Mouse (Mus musculus) midbrain, embryonic 11.5 days (tissue): ENCODE data around the gene Fzd4. TPM values are rescaled to one million over a fixed set of nuclear protein-coding genes. Genes with fewer than 3 reads are reported as not detected.

Source experiments
- ATAC-seq: fragments of 200-750 bp; cut with Nextera tagmentation; 2 replicates; pipeline ENCODE4 v1.8.0; 2017; ENCODE audit warnings: moderate TSS enrichment, moderate library complexity; ENCODE audit not compliant: low FRiP score
- DNase-seq: peaks from one replicate; pipeline ENCODE4 v3.0.0; 2015; ENCODE audit warnings: low spot score; ENCODE audit errors: missing footprints
- H3K27ac ChIP-seq: fragments of 300-500 bp; sonication (generic); 2 replicates; pipeline ENCODE4 v1.5.1; 2014; ENCODE audit warnings: low read depth, low read length
- H3K27me3 ChIP-seq: fragments of 300-500 bp; sonication (generic); 2 replicates; pipeline ENCODE4 v1.6.1; 2014; ENCODE audit warnings: mild to moderate bottlenecking, low read length, moderate library complexity, mixed read lengths; ENCODE audit not compliant: control insufficient read depth, insufficient read depth
- H3K36me3 ChIP-seq: fragments of 300-500 bp; sonication (generic); 2 replicates; pipeline ENCODE4 v1.6.1; 2014; ENCODE audit warnings: mild to moderate bottlenecking, low read length, moderate library complexity, mixed read lengths; ENCODE audit not compliant: control insufficient read depth, insufficient read depth
- H3K4me1 ChIP-seq: fragments of 300-500 bp; sonication (generic); 2 replicates; pipeline ENCODE4 v1.6.1; 2014; ENCODE audit warnings: low read length; ENCODE audit not compliant: control insufficient read depth, insufficient read depth
- H3K4me2 ChIP-seq: fragments of 300-500 bp; sonication (generic); 2 replicates; pipeline ENCODE4 v1.6.1; 2014; ENCODE audit warnings: mild to moderate bottlenecking, moderate library complexity
- H3K4me3 ChIP-seq: fragments of 300-500 bp; sonication (generic); 2 replicates; pipeline ENCODE4 v1.5.1; 2014; ENCODE audit warnings: low read depth, low read length
- H3K9ac ChIP-seq: fragments of 300-500 bp; sonication (generic); 2 replicates; pipeline ENCODE4 v1.6.1; 2014; ENCODE audit warnings: low read length
- H3K9me3 ChIP-seq: fragments of 300-500 bp; sonication (generic); 2 replicates; pipeline ENCODE4 v1.6.1; 2016; ENCODE audit warnings: low read length; ENCODE audit not compliant: control insufficient read depth
- WGBS: fragments of 180-500 bp; shearing (Covaris S2); extraction: QIAGEN DNeasy Blood & Tissue Kit; methylation state at CpG from one replicate; pipeline ENCODE4 v1.1.7; 2014; 5-methylcytosine and 5-hydroxymethylcytosine counted together
- polyA plus RNA-seq: library from polyadenylated mRNA; unstranded; fragments of >200 nt; fragmentation: Nextera tagmentation; extraction: Ambion mirVana; gene quantifications from 2 replicates; pipeline ENCODE4 v1.2.1, GENCODE M21; 2014

The Fzd4 gene
- polyA plus RNA-seq, 1 experiment from 2014 or later: 2.0 TPM

- no peak for ATAC-seq
- no peaks in the 10 kb centered on the region for H3K36me3 ChIP-seq
- H3K27me3 ChIP-seq: no peaks in the 10 kb centered on the region
- no peak overlapping the region for H3K4me3 ChIP-seq
- no peak overlapping the region for H3K9ac ChIP-seq
- peak; percentile 51 for DNase-seq
- WGBS: 85% methylated on average over 2 of the region's 2 CpGs
- H3K4me1 ChIP-seq: no peaks in the 10 kb centered on the region
- H3K4me2 ChIP-seq: no peak overlapping the region
- no peaks in the 10 kb centered on the region for H3K9me3 ChIP-seq
- H3K27ac ChIP-seq: no peak overlapping the region
Observed at GRCm38 (mm10) chr7:89431185-89431584, 27.0 kb downstream of the Fzd4 start.

GRCm38 (mm10) chr7:89433193-89433892 lies 29.2 kb downstream of the Fzd4 start:
- Histone ChIP-seq H3K4me2 (no peak overlapping the region), H3K27ac (no peak overlapping the region), H3K36me3 (no peaks in the 10 kb centered on the region), H3K4me1 (no peaks in the 10 kb centered on the region), H3K27me3 (no peaks in the 10 kb centered on the region), H3K9me3 (no peaks in the 10 kb centered on the region), H3K9ac (no peak overlapping the region), H3K4me3 (no peak overlapping the region)
- ATAC-seq (no peak), DNase-seq (peak; percentile 47)
- WGBS: 84% methylated on average over 9 of the region's 9 CpGs

DNA sequence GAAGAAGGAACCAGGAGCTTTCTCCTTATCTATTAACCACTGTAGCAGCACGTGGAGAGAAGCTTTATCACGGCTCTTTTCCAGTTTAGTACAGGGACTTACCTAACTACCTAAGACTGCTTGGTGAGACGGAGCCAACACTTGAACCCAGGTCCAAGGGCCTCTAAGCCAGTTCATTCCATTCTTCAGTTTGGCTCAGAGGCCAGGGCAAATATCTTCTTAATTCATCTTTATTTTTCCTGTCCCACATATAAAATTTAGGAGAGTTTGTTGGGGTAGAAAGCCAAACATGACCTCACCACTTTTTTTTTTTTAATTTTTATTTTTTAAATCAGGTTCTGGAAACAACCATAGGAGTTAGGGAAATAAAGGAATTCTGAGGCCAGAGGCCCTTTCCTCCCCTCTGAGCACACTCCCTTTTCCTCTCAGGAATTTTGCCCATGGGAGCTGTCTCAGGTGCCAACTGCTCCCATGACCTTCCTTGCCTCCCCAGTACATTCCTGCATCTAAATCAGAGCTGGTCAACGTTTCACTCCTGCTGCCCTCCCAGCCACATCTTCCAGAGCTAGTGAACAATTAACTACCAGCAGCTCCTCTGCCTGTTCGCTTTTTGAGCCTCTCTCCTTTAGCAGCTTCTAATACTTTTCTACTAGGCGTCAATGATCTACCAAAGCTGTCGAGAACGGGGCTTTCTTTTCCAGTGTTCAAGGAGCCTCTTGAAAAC lies 29.9 kb downstream of the Fzd4 start:
- no peak overlapping the region for H3K4me3 ChIP-seq
- WGBS: 69% methylated on average over 8 of the region's 8 CpGs
- no peak for ATAC-seq
- no peak overlapping the region for H3K4me2 ChIP-seq
- DNase-seq: peak; percentile 45
- no peak overlapping the region for H3K27ac ChIP-seq
- H3K9ac ChIP-seq: no peak overlapping the region
- no peaks in the 10 kb centered on the region for H3K27me3 ChIP-seq
- H3K9me3 ChIP-seq: no peaks in the 10 kb centered on the region
- H3K36me3 ChIP-seq: no peaks in the 10 kb centered on the region
- no peaks in the 10 kb centered on the region for H3K4me1 ChIP-seq

DNA sequence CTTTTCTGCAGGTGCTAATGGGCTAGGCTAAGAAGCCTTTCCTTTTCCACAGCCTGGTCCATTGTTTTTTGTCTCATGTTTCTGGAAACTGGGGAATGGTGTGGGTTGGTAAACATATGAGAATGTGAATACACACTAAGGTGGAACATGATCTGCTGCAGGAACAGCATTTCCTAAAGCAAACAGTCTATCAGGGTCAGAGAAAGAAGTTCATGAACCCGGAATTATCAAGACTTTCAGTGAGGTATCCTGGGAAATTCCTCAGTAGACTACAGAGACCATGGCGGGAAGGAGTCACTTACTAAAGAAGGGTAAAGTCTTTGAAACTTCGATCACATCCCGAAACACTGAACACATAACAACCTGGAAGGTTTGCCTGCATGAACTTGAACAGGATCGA lies 32.2 kb downstream of the Fzd4 start:
- peak; percentile 53 for DNase-seq
- 85% methylated on average over 5 of the region's 5 CpGs for WGBS
- Histone ChIP-seq H3K9ac (no peak overlapping the region), H3K27ac (no peak overlapping the region), H3K4me3 (no peak overlapping the region), H3K36me3 (no peaks in the 10 kb centered on the region), H3K27me3 (no peaks in the 10 kb centered on the region), H3K9me3 (no peaks in the 10 kb centered on the region), H3K4me1 (no peaks in the 10 kb centered on the region), H3K4me2 (no peak overlapping the region)
- ATAC-seq: no peak

DNA sequence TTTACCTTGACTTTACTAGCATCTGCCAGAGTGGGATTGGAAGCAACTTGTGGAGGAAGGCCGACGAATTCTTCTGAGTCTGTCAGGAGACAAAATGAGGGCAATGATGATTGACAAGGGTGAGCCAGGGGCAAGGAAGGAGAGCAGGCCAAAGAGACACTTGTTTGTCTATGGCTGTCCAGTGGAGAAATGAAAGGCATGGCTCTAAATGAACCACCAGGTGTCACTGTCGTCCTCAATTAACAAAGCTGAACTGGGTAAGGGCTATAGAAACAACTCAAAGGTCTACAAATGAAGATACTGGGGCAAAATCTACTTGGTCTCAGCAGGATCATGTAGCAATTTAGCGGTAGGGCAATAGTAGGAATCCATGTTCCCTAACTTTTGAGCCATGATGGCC lies 33.4 kb downstream of the Fzd4 start:
- peak; percentile 82 for DNase-seq
- H3K9ac ChIP-seq: no peak overlapping the region
- H3K4me3 ChIP-seq: no peak overlapping the region
- no peaks in the 10 kb centered on the region for H3K4me1 ChIP-seq
- 49% methylated on average over 4 of the region's 4 CpGs for WGBS
- no peaks in the 10 kb centered on the region for H3K9me3 ChIP-seq
- no peaks in the 10 kb centered on the region for H3K36me3 ChIP-seq
- no peak overlapping the region for H3K27ac ChIP-seq
- H3K4me2 ChIP-seq: no peak overlapping the region
- H3K27me3 ChIP-seq: no peaks in the 10 kb centered on the region
- ATAC-seq: peak; percentile 59; the same call in 1 of the 2 replicates

DNA sequence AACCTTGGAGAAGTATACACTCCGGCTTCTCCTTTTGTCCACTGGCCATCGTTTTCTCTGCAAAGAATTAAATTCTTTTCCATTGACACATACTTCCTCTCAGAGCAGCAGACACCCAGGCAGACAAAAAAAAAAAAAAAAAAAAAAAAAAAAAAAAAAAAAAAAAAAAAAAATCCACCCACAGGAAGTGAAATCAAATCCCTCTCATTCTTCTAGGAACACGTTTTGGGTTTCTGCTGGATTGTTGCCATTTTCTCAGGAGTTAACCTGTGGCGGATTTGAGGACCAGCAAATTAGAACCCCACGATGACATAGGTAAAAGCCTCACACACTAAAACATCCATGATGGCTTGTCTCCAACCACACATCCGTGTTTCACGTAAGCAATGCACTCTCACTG lies 37.1 kb downstream of the Fzd4 start:
- Histone ChIP-seq H3K4me3 (no peak overlapping the region), H3K9ac (no peak overlapping the region), H3K27ac (no peak overlapping the region), H3K36me3 (no peaks in the 10 kb centered on the region), H3K9me3 (no peaks in the 10 kb centered on the region), H3K4me2 (no peak overlapping the region), H3K27me3 (no peaks in the 10 kb centered on the region), H3K4me1 (no peaks in the 10 kb centered on the region)
- no peak for ATAC-seq
- peak; percentile 76 for DNase-seq
- WGBS: 81% methylated on average over 7 of the region's 7 CpGs

DNA sequence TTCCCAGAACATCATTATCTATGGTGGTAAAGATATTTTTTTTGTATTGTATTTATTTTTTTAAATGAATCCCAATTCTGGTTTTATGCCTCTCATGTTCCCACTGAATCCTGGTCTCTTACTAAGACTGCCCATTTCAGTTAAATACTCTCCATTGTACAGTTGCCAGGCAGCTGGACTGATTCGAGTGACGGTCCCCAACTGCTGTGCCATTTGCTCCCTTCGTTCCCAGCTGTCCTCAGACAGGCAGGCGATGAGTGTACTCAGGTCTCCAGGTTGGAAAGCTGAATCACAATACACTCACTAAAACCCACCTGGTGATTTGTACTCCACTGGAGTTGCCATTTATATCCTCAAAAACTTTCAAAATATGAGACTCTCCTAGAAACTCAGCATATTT lies 38.1 kb downstream of the Fzd4 start:
- no peaks in the 10 kb centered on the region for H3K36me3 ChIP-seq
- 76% methylated on average over 4 of the region's 4 CpGs for WGBS
- no peak for ATAC-seq
- no peak for DNase-seq
- H3K27ac ChIP-seq: no peak overlapping the region
- H3K4me2 ChIP-seq: no peak overlapping the region
- no peak overlapping the region for H3K9ac ChIP-seq
- H3K27me3 ChIP-seq: no peaks in the 10 kb centered on the region
- no peaks in the 10 kb centered on the region for H3K9me3 ChIP-seq
- H3K4me3 ChIP-seq: no peak overlapping the region
- no peaks in the 10 kb centered on the region for H3K4me1 ChIP-seq

- no peaks in the 10 kb centered on the region for H3K36me3 ChIP-seq
- no peak for ATAC-seq
- no peak overlapping the region for H3K27ac ChIP-seq
- H3K27me3 ChIP-seq: no peaks in the 10 kb centered on the region
- no peaks in the 10 kb centered on the region for H3K9me3 ChIP-seq
- no peak overlapping the region for H3K9ac ChIP-seq
- DNase-seq: peak; percentile 49
- H3K4me1 ChIP-seq: no peaks in the 10 kb centered on the region
- no peak overlapping the region for H3K4me3 ChIP-seq
- H3K4me2 ChIP-seq: no peak overlapping the region
- 89% methylated on average over 4 of the region's 4 CpGs for WGBS
Observed at GRCm38 (mm10) chr7:89445137-89445536, 41.0 kb downstream of the Fzd4 start.

DNA sequence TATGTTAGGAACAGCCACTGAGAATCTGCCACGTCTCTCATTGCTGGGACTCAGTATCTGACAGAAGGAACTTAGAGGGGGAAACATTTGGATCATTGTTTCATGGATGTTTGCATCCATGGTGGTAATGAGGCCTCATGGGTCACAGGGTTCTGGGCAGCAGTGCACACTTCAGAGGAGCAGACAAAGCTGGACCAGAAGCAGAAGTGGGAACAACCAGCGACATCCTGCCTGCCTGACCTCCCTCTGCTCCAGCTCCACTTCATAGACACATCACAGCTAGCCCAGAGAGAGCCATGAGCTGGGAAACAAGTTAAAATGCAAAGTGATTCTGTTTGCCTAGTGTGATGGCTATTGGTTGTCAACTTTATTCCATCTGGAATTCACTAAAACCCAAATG lies 46.2 kb downstream of the Fzd4 start:
- ATAC-seq (no peak), DNase-seq (peak; percentile 37)
- no peaks in the 10 kb centered on the region for H3K36me3 ChIP-seq
- H3K9ac ChIP-seq: no peak overlapping the region
- no peaks in the 10 kb centered on the region for H3K4me1 ChIP-seq
- no peaks in the 10 kb centered on the region for H3K27me3 ChIP-seq
- no peaks in the 10 kb centered on the region for H3K9me3 ChIP-seq
- H3K4me2 ChIP-seq: no peak overlapping the region
- 76% methylated on average over 2 of the region's 2 CpGs for WGBS
- H3K27ac ChIP-seq: no peak overlapping the region
- no peak overlapping the region for H3K4me3 ChIP-seq
